Mouse (Mus musculus) E14TG2a.4 (cell line): ENCODE results near the gene Mpp3.

Experiments used
- H3K27me3 ChIP-seq: 2 replicates; pipeline ENCODE4 v1.6.1; 2014; ENCODE audit warnings: low read length, control low read depth; ENCODE audit not compliant: insufficient read depth
- H3K36me3 ChIP-seq: 2 replicates; pipeline ENCODE4 v1.6.1; 2014; ENCODE audit warnings: low read length, control low read depth; ENCODE audit not compliant: insufficient read depth
- H3K4me1 ChIP-seq: replicated peaks from 2 replicates; pipeline ENCODE4 v1.6.1; 2014; ENCODE audit warnings: low read depth, low read length, control low read depth
- H3K4me3 ChIP-seq: replicated peaks from 2 replicates; pipeline ENCODE4 v1.5.1; 2014; ENCODE audit warnings: mild to moderate bottlenecking, low read length
- H3K9me3 ChIP-seq: 2 replicates; pipeline ENCODE4 v1.6.1; 2014; ENCODE audit warnings: low read length, control low read depth
- CTCF ChIP-seq: conservative IDR thresholded peaks from 2 replicates; pipeline ENCODE4 v1.5.1; 2014; ENCODE audit warnings: low read length
- NANOG ChIP-seq: IDR thresholded peaks from 2 replicates; pipeline ENCODE4 v1.6.1; 2014; ENCODE audit warnings: borderline replicate concordance, low read length, mixed read lengths
- POU5F1 ChIP-seq: IDR thresholded peaks from 2 replicates; pipeline ENCODE4 v1.6.1; 2014; ENCODE audit warnings: low read length, borderline replicate concordance

The Mpp3 gene

DNA sequence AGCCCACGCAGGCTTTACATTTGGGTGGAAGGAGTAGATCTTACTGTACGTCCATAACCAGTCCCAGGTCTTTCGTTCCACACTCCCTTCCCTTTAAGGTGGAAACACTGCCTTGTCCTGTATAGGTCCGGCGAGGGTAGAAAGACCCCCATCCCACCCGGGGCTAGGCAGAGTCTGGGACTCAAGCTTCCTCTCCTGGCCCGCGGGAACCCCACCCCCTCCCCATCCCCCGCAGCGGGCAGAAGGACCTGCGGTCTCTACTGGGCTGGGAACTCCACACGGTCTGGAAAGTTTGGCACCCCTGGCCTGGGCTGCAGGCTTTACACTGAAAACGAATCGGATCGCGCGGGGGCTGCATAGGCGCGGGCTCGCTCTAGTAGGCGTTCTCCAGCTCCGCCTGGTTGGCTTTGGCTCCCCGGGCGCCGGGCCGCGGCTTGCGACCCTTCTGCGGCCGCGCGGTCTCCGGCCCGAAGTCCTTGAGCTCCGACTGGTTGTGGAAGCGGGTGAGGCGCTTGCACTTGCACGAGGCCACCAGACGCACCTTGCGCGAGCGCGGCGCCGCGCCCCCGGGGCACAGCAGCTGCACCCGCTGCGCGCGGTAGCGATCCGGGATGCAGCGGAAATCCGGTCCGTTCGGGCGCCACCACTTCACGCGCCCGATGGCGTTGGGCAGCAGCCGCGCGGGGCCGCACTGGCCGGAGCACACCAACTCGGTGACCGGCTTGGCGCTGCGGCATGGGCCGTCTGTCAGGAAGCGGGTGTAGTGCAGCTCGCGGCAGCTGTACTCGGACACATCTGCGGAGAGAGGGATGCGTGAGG is 64.6 kb downstream of the Mpp3 start:
- H3K36me3 ChIP-seq: no peaks in the 10 kb centered on the region
- H3K9me3 ChIP-seq: no peaks in the 10 kb centered on the region
- peak overlapping the region; percentile 79 for H3K4me3 ChIP-seq
- peaks cover 54% of the 10 kb centered on the region for H3K4me1 ChIP-seq
- H3K27me3 ChIP-seq: peaks cover 86% of the 10 kb centered on the region
- TF ChIP-seq CTCF: no peak
- TF ChIP-seq NANOG: no peak
- TF ChIP-seq POU5F1: no peak

DNA sequence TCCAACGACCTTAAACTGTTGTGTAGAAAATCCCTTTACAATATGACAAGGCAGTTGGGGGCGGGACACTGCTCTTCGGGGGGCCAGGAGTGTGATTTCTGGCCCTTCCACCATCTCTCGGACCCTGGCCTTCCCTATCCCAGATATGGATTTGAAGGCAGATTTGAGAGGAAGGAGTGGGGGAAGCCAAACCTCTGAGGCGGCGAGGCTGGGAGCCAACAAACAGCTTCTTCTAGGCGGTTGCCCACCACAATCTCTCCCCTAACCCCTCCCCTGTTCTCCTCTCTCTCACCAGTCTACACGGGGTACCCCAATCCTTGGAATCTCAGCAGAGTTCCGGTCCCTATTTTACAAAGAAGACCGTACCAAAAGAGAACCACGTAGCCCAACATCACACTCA is 65.2 kb downstream of the Mpp3 start:
- H3K27me3 ChIP-seq: peaks cover 92% of the 10 kb centered on the region
- peaks cover 51% of the 10 kb centered on the region for H3K4me1 ChIP-seq
- peak overlapping the region; percentile 79 for H3K4me3 ChIP-seq
- TF ChIP-seq POU5F1 (no peak), NANOG (no peak), CTCF (no peak)
- H3K9me3 ChIP-seq: no peaks in the 10 kb centered on the region
- H3K36me3 ChIP-seq: no peaks in the 10 kb centered on the region

GRCm38 (mm10) chr11:101957476-101957875 is 70.8 kb downstream of the Mpp3 start:
- no peaks in the 10 kb centered on the region for H3K36me3 ChIP-seq
- peaks cover 15% of the 10 kb centered on the region for H3K4me1 ChIP-seq
- no peak overlapping the region for H3K4me3 ChIP-seq
- no peaks in the 10 kb centered on the region for H3K9me3 ChIP-seq
- H3K27me3 ChIP-seq: peaks cover 61% of the 10 kb centered on the region
- no peak for TF ChIP-seq NANOG

DNA sequence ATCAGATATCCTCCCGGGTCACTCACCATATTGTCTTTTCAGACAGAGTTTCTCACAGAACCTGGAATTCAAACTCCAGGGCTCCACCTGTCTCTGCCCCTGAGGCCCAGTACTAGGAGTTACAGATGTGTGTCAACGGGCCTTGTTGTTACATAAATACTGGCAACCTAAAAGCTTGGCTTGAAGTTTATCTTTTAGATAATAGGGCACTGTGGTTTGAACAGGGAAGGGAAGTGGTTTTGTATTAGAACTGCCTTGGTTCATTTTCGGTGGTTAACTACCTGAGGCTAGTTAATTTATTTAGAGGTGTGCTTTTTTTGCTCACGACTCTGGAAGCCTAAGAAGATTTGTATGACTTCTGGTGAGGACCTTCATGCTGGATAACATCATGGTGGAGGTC is 74.8 kb downstream of the Mpp3 start:
- H3K27me3 ChIP-seq: peaks cover 27% of the 10 kb centered on the region
- H3K4me3 ChIP-seq: no peak overlapping the region
- H3K4me1 ChIP-seq: peaks cover 26% of the 10 kb centered on the region
- no peaks in the 10 kb centered on the region for H3K36me3 ChIP-seq
- TF ChIP-seq POU5F1 (no peak), CTCF (no peak), NANOG (no peak)
- H3K9me3 ChIP-seq: no peaks in the 10 kb centered on the region

DNA sequence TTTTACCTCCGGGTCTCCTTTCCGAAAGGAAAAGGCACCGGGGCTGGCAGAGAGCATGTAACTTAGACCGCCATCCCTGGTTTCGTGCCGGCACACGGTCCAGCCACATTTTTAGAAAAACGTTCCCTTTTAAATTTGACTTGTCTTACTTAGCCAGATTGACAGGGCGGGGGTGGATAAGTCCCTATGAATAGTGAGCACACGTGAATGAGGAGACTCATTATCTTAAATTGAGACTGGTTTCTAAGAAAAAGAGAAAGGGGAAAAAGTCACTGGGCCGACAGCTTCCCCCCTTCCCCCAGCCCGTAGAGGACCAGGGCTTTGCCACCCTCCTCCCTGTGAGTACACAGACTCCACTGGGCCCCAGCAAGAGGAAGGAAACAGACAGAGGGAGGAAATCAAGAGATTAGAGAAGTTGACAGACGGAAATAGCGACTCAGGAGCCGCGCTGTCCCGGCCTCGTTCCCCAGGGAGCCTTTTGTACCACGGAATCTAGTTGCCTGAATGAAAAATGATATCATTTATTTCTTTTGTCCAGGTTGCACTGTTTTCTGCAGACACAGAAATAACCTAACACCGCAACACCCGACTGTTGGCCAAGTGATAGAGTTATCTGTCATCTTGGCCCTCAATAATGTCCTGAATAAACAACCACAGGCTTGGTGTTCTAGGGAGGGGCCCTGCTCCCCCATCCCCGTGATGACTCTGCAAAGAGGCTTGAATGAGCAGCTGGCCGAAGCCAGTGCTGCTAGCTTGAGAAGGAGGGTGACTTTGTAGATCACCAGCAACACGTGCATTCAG is 75.5 kb downstream of the Mpp3 start:
- peak overlapping the region; percentile 32; the same call in 1 of the 2 replicates for H3K4me3 ChIP-seq
- H3K27me3 ChIP-seq: peaks cover 21% of the 10 kb centered on the region
- no peaks in the 10 kb centered on the region for H3K9me3 ChIP-seq
- TF ChIP-seq POU5F1: no peak
- H3K4me1 ChIP-seq: peaks cover 28% of the 10 kb centered on the region
- H3K36me3 ChIP-seq: no peaks in the 10 kb centered on the region

GRCm38 (mm10) chr11:101950021-101950420 is 78.2 kb downstream of the Mpp3 start:
- no peak overlapping the region for H3K4me3 ChIP-seq
- peaks cover 36% of the 10 kb centered on the region for H3K4me1 ChIP-seq
- TF ChIP-seq CTCF (no peak), NANOG (no peak), POU5F1 (no peak)
- H3K27me3 ChIP-seq: peaks cover 12% of the 10 kb centered on the region; the same call in 1 of the 2 replicates
- no peaks in the 10 kb centered on the region for H3K36me3 ChIP-seq
- no peaks in the 10 kb centered on the region for H3K9me3 ChIP-seq
